In the genomic region with DNA sequence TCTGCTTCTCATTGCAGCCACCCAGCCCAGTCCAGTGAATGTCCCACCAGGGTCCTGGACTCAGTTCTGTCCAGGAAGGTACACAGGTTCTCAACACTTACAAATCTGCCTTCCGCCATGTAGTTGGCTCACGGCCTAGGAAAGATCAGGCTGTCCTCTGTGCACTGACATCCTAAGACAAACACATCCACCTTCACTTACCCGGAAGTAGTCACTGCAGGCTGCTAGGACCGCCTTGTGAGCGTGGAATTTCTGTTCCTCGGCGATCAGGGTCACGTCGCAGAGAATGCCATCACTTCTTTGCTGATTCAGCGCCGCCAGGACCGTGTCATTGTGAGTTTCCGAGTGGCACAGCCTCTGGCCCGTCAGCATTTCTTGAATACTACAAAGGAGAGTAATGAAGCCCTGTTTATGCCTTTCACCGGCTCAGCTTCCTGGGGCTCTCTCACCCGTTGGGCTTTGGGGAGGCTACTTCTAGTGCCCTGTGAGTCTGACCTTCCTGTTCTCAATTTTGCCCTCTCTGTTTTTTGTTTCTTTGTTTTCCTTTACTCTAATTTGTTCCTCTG, we compare ENCODE assay signal across 10 mouse cellular contexts. TPM values are rescaled to one million over a fixed set of nuclear protein-coding genes. Genes with fewer than 3 reads are reported as not detected.
A peak's percentile ranks its signal among the peaks of the same experiment; 100 is the strongest.
DNase-seq lines count a peak whose midpoint lies in the region; ATAC-seq and TF ChIP-seq lines count a peak whose summit lies in the region.
"Had no signal": no experiment of that assay in that cellular context is flagged by ENCODE, and none has a peak within 500 bp of the region (broad histone marks: within the 10 kb centered on the region; RNA-seq: fewer than 3 reads in every experiment).

No protein-coding gene starts in this region.

- peak overlapping the region; percentile 56 for H3K4me2 ChIP-seq in heart, embryonic 12.5 days
- H3K4me2 ChIP-seq in CH12.LX (ENCODE audit: insufficient read depth, low read depth, poor library complexity, severe bottlenecking): no peak overlapping the region
- peak overlapping the region; percentile 30 for H3K4me2 ChIP-seq in embryonic facial prominence, embryonic 11.5 days (ENCODE audit: low read depth, low read length)
- H3K4me2 ChIP-seq in hindbrain, embryonic 15.5 days: peak overlapping the region; percentile 23

- H3K4me1 ChIP-seq in heart, embryonic 12.5 days (replicated peaks): peaks cover 5% of the 10 kb centered on the region; the same call in 1 of the 2 replicates
- H3K4me1 ChIP-seq in CH12.LX (ENCODE audit: control insufficient read depth in 1 of 2, insufficient read depth in 2 of 2): peaks cover 6% of the 10 kb centered on the region in 2 experiments; a peak in 3 of 4 replicates
- no peaks in the 10 kb centered on the region for H3K4me1 ChIP-seq in embryonic facial prominence, embryonic 11.5 days (ENCODE audit: control insufficient read depth, insufficient read depth, low read length)
- H3K4me1 ChIP-seq in hindbrain, embryonic 15.5 days (replicated peaks): peaks cover 5% of the 10 kb centered on the region

- intact Hi-C loops in heart, postnatal 25 days (cut with DNase I): no loop called here
- intact Hi-C loops in gastrocnemius, adult 2 months (cut with DNase I): no loop called here

- in situ Hi-C loops in CH12.LX (cut with MboI; ENCODE audit: low pct_ligation_motif_present, low pct_unique_long_range_greater_than_20kb, low sequenced_read_pairs): no loop called here

- no peak for TF ChIP-seq EP300 in CH12.LX (IDR thresholded peaks at IDR 0.05; ENCODE audit: low read length)

- 0 out of 2 replicates have a peak overlapping the region, but pooled peaks have one; percentile 5 for H3K27ac ChIP-seq in heart, embryonic 12.5 days (ENCODE audit: poor library complexity, severe bottlenecking)
- H3K27ac ChIP-seq in CH12.LX (ENCODE audit: insufficient read depth, low read depth): no peak overlapping the region
- no peak overlapping the region for H3K27ac ChIP-seq in embryonic facial prominence, embryonic 11.5 days (replicated peaks; ENCODE audit: low read depth, low read length)
- H3K27ac ChIP-seq in hindbrain, embryonic 15.5 days (replicated peaks): no peak overlapping the region
- H3K27ac ChIP-seq in gastrocnemius, adult 2 months: no peak overlapping the region

- 30% methylated on average over 16 of the region's 16 CpGs for WGBS in heart, embryonic 12.5 days
- 17% methylated on average over 16 of the region's 16 CpGs for WGBS in embryonic facial prominence, embryonic 11.5 days
- 14% methylated on average over 16 of the region's 16 CpGs for WGBS in hindbrain, embryonic 15.5 days

- H3K79me2 ChIP-seq in CH12.LX (replicated peaks; ENCODE audit: control insufficient read depth, extremely low read depth, insufficient read depth, poor library complexity, severe bottlenecking): no peaks in the 10 kb centered on the region

- TF ChIP-seq POLR2A in CH12.LX (IDR thresholded peaks at IDR 0.05; ENCODE audit: low read depth, low read length): no peak

- no peak overlapping the region for H3K9ac ChIP-seq in heart, embryonic 12.5 days
- H3K9ac ChIP-seq in CH12.LX (ENCODE audit: insufficient read depth, low read depth): no peak overlapping the region
- H3K9ac ChIP-seq in embryonic facial prominence, embryonic 11.5 days (replicated peaks; ENCODE audit: low read length): peak overlapping the region; percentile 22; the same call in 1 of the 2 replicates
- no peak overlapping the region for H3K9ac ChIP-seq in hindbrain, embryonic 15.5 days

- no peaks in the 10 kb centered on the region for H3K9me3 ChIP-seq in heart, embryonic 12.5 days (replicated peaks)
- H3K9me3 ChIP-seq in CH12.LX (replicated peaks; ENCODE audit: low read length): no peaks in the 10 kb centered on the region
- H3K9me3 ChIP-seq in embryonic facial prominence, embryonic 11.5 days (replicated peaks; ENCODE audit: control insufficient read depth, low read length): no peaks in the 10 kb centered on the region
- H3K9me3 ChIP-seq in hindbrain, embryonic 15.5 days: no peaks in the 10 kb centered on the region

- no peak for DNase-seq in heart, postnatal 25 days (ENCODE audit: low spot score)
- no peak for DNase-seq in CH12.LX (ENCODE audit: extremely low read depth)
- peak; percentile 24 for DNase-seq in embryonic facial prominence, embryonic 11.5 days (ENCODE audit: low spot score)
- DNase-seq in gastrocnemius, adult 2 months: no peak
- DNase-seq in gastrocnemius, postnatal 10 days: no peak

- dilution Hi-C loops in CH12.LX (cut with MboI; ENCODE audit: extremely low pct_ligation_motif_present, extremely low pct_unique_long_range_greater_than_20kb, low sequenced_read_pairs): no loop called here

- no peak for TF ChIP-seq CTCF in CH12.LX (conservative IDR thresholded peaks at IDR 0.05 in 1 of 2, IDR thresholded peaks at IDR 0.05 in 1 of 2; ENCODE audit: low read depth in 2 of 2, low read length in 2 of 2)
- no peak for TF ChIP-seq CTCF in gastrocnemius, adult 2 months (IDR thresholded peaks at IDR 0.05)

- peak overlapping the region; percentile 4; the same call in 1 of the 2 replicates for H3K4me3 ChIP-seq in heart, embryonic 12.5 days
- H3K4me3 ChIP-seq in CH12.LX (replicated peaks in 1 of 3; ENCODE audit: low read depth in 2 of 3, low read length in 2 of 3, poor library complexity in 1 of 3): no peak overlapping the region
- H3K4me3 ChIP-seq in embryonic facial prominence, embryonic 11.5 days (ENCODE audit: low read depth, low read length): no peak overlapping the region
- H3K4me3 ChIP-seq in hindbrain, embryonic 15.5 days: no peak overlapping the region
- no peak overlapping the region for H3K4me3 ChIP-seq in gastrocnemius, adult 2 months

- no peaks in the 10 kb centered on the region for H3K27me3 ChIP-seq in heart, embryonic 12.5 days (replicated peaks)
- no peaks in the 10 kb centered on the region for H3K27me3 ChIP-seq in CH12.LX (replicated peaks)
- H3K27me3 ChIP-seq in embryonic facial prominence, embryonic 11.5 days (ENCODE audit: control insufficient read depth, insufficient read depth, low read length): no peaks in the 10 kb centered on the region
- no peaks in the 10 kb centered on the region for H3K27me3 ChIP-seq in hindbrain, embryonic 15.5 days

- H3K36me3 ChIP-seq in heart, embryonic 12.5 days: no peaks in the 10 kb centered on the region
- no peaks in the 10 kb centered on the region for H3K36me3 ChIP-seq in CH12.LX (replicated peaks in 1 of 2; ENCODE audit: control insufficient read depth in 1 of 2, insufficient read depth in 1 of 2, low read length in 1 of 2)
- H3K36me3 ChIP-seq in embryonic facial prominence, embryonic 11.5 days (replicated peaks; ENCODE audit: control insufficient read depth, insufficient read depth, low read depth, low read length): no peaks in the 10 kb centered on the region
- no peaks in the 10 kb centered on the region for H3K36me3 ChIP-seq in hindbrain, embryonic 15.5 days

- 0 out of 2 replicates have a peak, but pooled peaks have one; percentile 36 for ATAC-seq in heart, embryonic 12.5 days (ENCODE audit: insufficient number of reproducible peaks, low FRiP score)
- no peak for ATAC-seq in embryonic facial prominence, embryonic 11.5 days (replicated peaks; ENCODE audit: insufficient number of reproducible peaks, low FRiP score, low TSS enrichment, low read depth)
- ATAC-seq in hindbrain, embryonic 15.5 days (ENCODE audit: low FRiP score, low read depth): no peak
- ATAC-seq in inflammation-experienced regulatory T-cells, adult 6 months: no peak

- no peak for TF ChIP-seq RAD21 in CH12.LX (IDR thresholded peaks at IDR 0.05; ENCODE audit: low read depth, low read length)

TF ChIP-seq in CH12.LX, 34 proteins besides CTCF, POLR2A, EP300 and RAD21:
- TF ChIP-seq IRF4 (IDR thresholded peaks at IDR 0.05; ENCODE audit: low read depth, low read length): no peak
- peak; percentile 23; the same call in 1 of the 2 replicates for TF ChIP-seq MAFK (IDR thresholded peaks at IDR 0.05; ENCODE audit: insufficient replicate concordance, low read length)
- no peak for TF ChIP-seq ZC3H11A (IDR thresholded peaks at IDR 0.05; ENCODE audit: low read depth, low read length)
- no peak for TF ChIP-seq POLR2AphosphoS2 (IDR thresholded peaks at IDR 0.05; ENCODE audit: low read depth, low read length)
- no peak for TF ChIP-seq CHD1 (IDR thresholded peaks at IDR 0.05; ENCODE audit: low read depth, low read length)
- TF ChIP-seq TBP (conservative IDR thresholded peaks at IDR 0.05; ENCODE audit: low read depth, low read length): no peak
TF ChIP-seq in CH12.LX: peak in this region for 1.

RNA-seq across cellular contexts. Expression of a gene that starts 58.4 kb away (rescaled TPM):
- 2.7 and 2.9 TPM in 2 replicates for polyA plus RNA-seq in heart, embryonic 12.5 days (2016; fragmentation: Nextera tagmentation; extraction: Ambion mirVana)
- 1 to 10 TPM in 1 of 2 experiments, under 1 TPM in 1; 0.73 to 1.2 TPM for total RNA-seq in heart, postnatal 25 days (2021)
- total RNA-seq in CH12.LX (2012; rRNA removed) (0.38 and 0.55 TPM in 2 replicates), CH12.LX (2014; rRNA removed) (0.60 and 0.85 TPM in 2 replicates)
- polyA plus RNA-seq in CH12.LX (2012; ENCODE audit: insufficient read length, low read depth): 0.87 and 1.1 TPM in 2 replicates
- 1.7 and 2.6 TPM in 2 replicates for polyA plus RNA-seq in embryonic facial prominence, embryonic 11.5 days (2014; fragmentation: Nextera tagmentation; extraction: Ambion mirVana)
- 29.5 and 35.5 TPM in 2 replicates for polyA plus RNA-seq in hindbrain, embryonic 15.5 days (2015; fragmentation: Nextera tagmentation; extraction: Ambion mirVana)
- polyA plus RNA-seq in inflammation-experienced regulatory T-cells, adult 6 months (2017; shearing (Covaris generic)): under 1 TPM; 0.45 to 0.54 (median 0.46) TPM
- total RNA-seq in gastrocnemius, adult 2 months (2021): under 1 TPM; 0.20 TPM
- under 1 TPM; 0.28 to 0.84 TPM for total RNA-seq in gastrocnemius, postnatal 10 days (2021)
- total RNA-seq: hematopoietic stem cell, adult 5-6 weeks; megakaryocyte-erythroid progenitor cell, adult 5-6 weeks had no signal
